Mouse (Mus musculus) forebrain, embryonic 14.5 days (tissue): ENCODE data around the gene Cux2. TPM values are rescaled to one million over a fixed set of nuclear protein-coding genes. Genes with fewer than 3 reads are reported as not detected.
A peak's percentile ranks its signal among the peaks of the same experiment; 100 is the strongest.

Experiments used
- ATAC-seq: fragments of 200-750 bp; cut with Nextera tagmentation; 2 replicates; pipeline ENCODE4 v1.8.0; 2017; ENCODE audit warnings: mild to moderate bottlenecking, moderate library complexity
- DNase-seq: peaks from one replicate; pipeline ENCODE4 v3.0.0-alpha.2; 2015; ENCODE audit warnings: low spot score
- H3K27ac ChIP-seq: fragments of 300-500 bp; sonication (generic); 2 replicates; pipeline ENCODE4 v1.5.1; 2014; ENCODE audit warnings: low read depth, mild to moderate bottlenecking, control low read depth, low read length, moderate library complexity
- H3K27me3 ChIP-seq: fragments of 300-500 bp; sonication (generic); replicated peaks from 2 replicates; pipeline ENCODE4 v1.6.1; 2014; ENCODE audit warnings: low read length, control low read depth, mixed read lengths; ENCODE audit not compliant: control insufficient read depth, insufficient read depth
- H3K36me3 ChIP-seq: fragments of 300-500 bp; sonication (generic); 2 replicates; pipeline ENCODE4 v1.6.1; 2014; ENCODE audit warnings: low read length, control low read depth; ENCODE audit not compliant: control insufficient read depth, insufficient read depth
- H3K4me1 ChIP-seq: fragments of 300-500 bp; sonication (generic); 2 replicates; pipeline ENCODE4 v1.6.1; 2014; ENCODE audit warnings: antibody characterized with exemption, low read length, control low read depth; ENCODE audit not compliant: control insufficient read depth, insufficient read depth
- H3K4me2 ChIP-seq: fragments of 300-500 bp; sonication (generic); 2 replicates; pipeline ENCODE4 v1.6.1; 2014; ENCODE audit warnings: mild to moderate bottlenecking, control low read depth, low read length
- H3K4me3 ChIP-seq: fragments of 300-500 bp; sonication (generic); 2 replicates; pipeline ENCODE4 v1.5.1; 2014; ENCODE audit warnings: low read depth, low read length, control low read depth
- H3K9ac ChIP-seq: fragments of 300-500 bp; sonication (generic); 2 replicates; pipeline ENCODE4 v1.6.1; 2014; ENCODE audit warnings: mild to moderate bottlenecking, low read length, control low read depth, moderate library complexity
- H3K9me3 ChIP-seq: fragments of 300-500 bp; sonication (generic); replicated peaks from 2 replicates; pipeline ENCODE4 v1.6.1; 2016; ENCODE audit warnings: low read length, control low read depth, mixed read lengths; ENCODE audit not compliant: control insufficient read depth
- WGBS: fragments of 180-500 bp; shearing (Covaris S2); extraction: QIAGEN DNeasy Blood & Tissue Kit; methylation state at CpG from one replicate; pipeline ENCODE4 v1.1.7; 2014; 5-methylcytosine and 5-hydroxymethylcytosine counted together
- polyA plus RNA-seq: library from polyadenylated mRNA; unstranded; fragments of >200 nt; fragmentation: Nextera tagmentation; extraction: Ambion mirVana; gene quantifications from 2 replicates; pipeline ENCODE4 v1.2.1, GENCODE M21; 2014

The Cux2 gene
- polyA plus RNA-seq: 16.7 and 30.0 TPM in 2 replicates

- peaks cover 45% of the 10 kb centered on the region for H3K4me1 ChIP-seq
- H3K4me3 ChIP-seq: peak within 1 kb of the TSS; percentile 78
- peak within 1 kb of the TSS; percentile 82 for H3K9ac ChIP-seq
- H3K36me3 ChIP-seq: no peaks in the 10 kb centered on the region
- ATAC-seq: peak; percentile 72
- peak within 1 kb of the TSS; percentile 84 for H3K4me2 ChIP-seq
- no peaks in the 10 kb centered on the region for H3K9me3 ChIP-seq
- WGBS: 1% methylated on average over 71 of the region's 90 CpGs
- H3K27ac ChIP-seq: peak within 1 kb of the TSS; percentile 92
- no peaks in the 10 kb centered on the region for H3K27me3 ChIP-seq
- DNase-seq: peak; percentile 90
Observed at GRCm38 (mm10) chr5:122050017-122050831, at the start of gene Cux2. Gene Cux2 (minus strand): TSS chr5:122050102.

GRCm38 (mm10) chr5:122094439-122094838 lies 44.5 kb upstream of the Cux2 start:
- Histone ChIP-seq H3K27me3 (no peaks in the 10 kb centered on the region), H3K27ac (no peak overlapping the region), H3K36me3 (no peaks in the 10 kb centered on the region), H3K9ac (no peak overlapping the region), H3K9me3 (no peaks in the 10 kb centered on the region), H3K4me2 (no peak overlapping the region), H3K4me1 (no peaks in the 10 kb centered on the region), H3K4me3 (no peak overlapping the region)
- no peak for DNase-seq
- no peak for ATAC-seq
- WGBS: 92% methylated on average over 10 of the region's 10 CpGs

GRCm38 (mm10) chr5:122093734-122094133 lies 43.8 kb upstream of the Cux2 start:
- no peaks in the 10 kb centered on the region for H3K36me3 ChIP-seq
- H3K4me1 ChIP-seq: no peaks in the 10 kb centered on the region
- no peak overlapping the region for H3K27ac ChIP-seq
- no peaks in the 10 kb centered on the region for H3K9me3 ChIP-seq
- ATAC-seq (no peak), DNase-seq (no peak)
- no peak overlapping the region for H3K4me2 ChIP-seq
- H3K4me3 ChIP-seq: no peak overlapping the region
- no peaks in the 10 kb centered on the region for H3K27me3 ChIP-seq
- WGBS: 92% methylated on average over 14 of the region's 14 CpGs
- H3K9ac ChIP-seq: no peak overlapping the region

- WGBS: 79% methylated on average over 11 of the region's 11 CpGs
- ATAC-seq: no peak
- no peak for DNase-seq
- H3K27ac ChIP-seq: no peak overlapping the region
- no peak overlapping the region for H3K4me3 ChIP-seq
- no peaks in the 10 kb centered on the region for H3K27me3 ChIP-seq
- H3K9me3 ChIP-seq: no peaks in the 10 kb centered on the region
- H3K4me1 ChIP-seq: no peaks in the 10 kb centered on the region
- no peak overlapping the region for H3K4me2 ChIP-seq
- no peaks in the 10 kb centered on the region for H3K36me3 ChIP-seq
- H3K9ac ChIP-seq: no peak overlapping the region
Observed at GRCm38 (mm10) chr5:122092794-122093193, 42.9 kb upstream of the Cux2 start.

- DNase-seq (peak; percentile 79), ATAC-seq (peak; percentile 59)
- Histone ChIP-seq H3K27ac (no peak overlapping the region), H3K4me3 (no peak overlapping the region), H3K9ac (no peak overlapping the region), H3K4me2 (no peak overlapping the region), H3K27me3 (no peaks in the 10 kb centered on the region), H3K9me3 (no peaks in the 10 kb centered on the region), H3K4me1 (peaks cover under 1% of the 10 kb centered on the region; the same call in 1 of the 2 replicates), H3K36me3 (no peaks in the 10 kb centered on the region)
- WGBS: 14% methylated on average over 15 of the region's 15 CpGs
Observed at GRCm38 (mm10) chr5:122091070-122091469, 41.2 kb upstream of the Cux2 start.

- H3K4me2 ChIP-seq: no peak overlapping the region
- no peak overlapping the region for H3K9ac ChIP-seq
- no peaks in the 10 kb centered on the region for H3K36me3 ChIP-seq
- H3K9me3 ChIP-seq: no peaks in the 10 kb centered on the region
- ATAC-seq: no peak
- H3K4me3 ChIP-seq: no peak overlapping the region
- no peak overlapping the region for H3K27ac ChIP-seq
- peaks cover 5% of the 10 kb centered on the region; the same call in 1 of the 2 replicates for H3K4me1 ChIP-seq
- 83% methylated on average over 8 of the region's 8 CpGs for WGBS
- no peak for DNase-seq
- H3K27me3 ChIP-seq: no peaks in the 10 kb centered on the region
Observed at GRCm38 (mm10) chr5:122089664-122090063, 39.8 kb upstream of the Cux2 start.

- Histone ChIP-seq H3K36me3 (no peaks in the 10 kb centered on the region), H3K27ac (no peak overlapping the region), H3K4me3 (no peak overlapping the region), H3K27me3 (no peaks in the 10 kb centered on the region), H3K4me1 (peaks cover 5% of the 10 kb centered on the region; the same call in 1 of the 2 replicates), H3K9me3 (no peaks in the 10 kb centered on the region), H3K9ac (no peak overlapping the region), H3K4me2 (no peak overlapping the region)
- DNase-seq: peak; percentile 91
- peak; percentile 83 for ATAC-seq
- WGBS: 2% methylated on average over 5 of the region's 5 CpGs
Observed at GRCm38 (mm10) chr5:122088917-122089316, 39.0 kb upstream of the Cux2 start.

- Histone ChIP-seq H3K27ac (0 out of 2 replicates have a peak overlapping the region, but pooled peaks have one; percentile 14), H3K27me3 (no peaks in the 10 kb centered on the region), H3K9ac (no peak overlapping the region), H3K4me3 (no peak overlapping the region), H3K9me3 (no peaks in the 10 kb centered on the region), H3K36me3 (no peaks in the 10 kb centered on the region), H3K4me1 (peaks cover 5% of the 10 kb centered on the region; the same call in 1 of the 2 replicates), H3K4me2 (no peak overlapping the region)
- WGBS: 28% methylated on average over 3 of the region's 3 CpGs
- DNase-seq (peak; percentile 82), ATAC-seq (peak; percentile 78)
Observed at GRCm38 (mm10) chr5:122086121-122086520, 36.2 kb upstream of the Cux2 start.

- Histone ChIP-seq H3K27me3 (no peaks in the 10 kb centered on the region), H3K4me3 (no peak overlapping the region), H3K4me1 (peaks cover 8% of the 10 kb centered on the region; the same call in 1 of the 2 replicates), H3K4me2 (no peak overlapping the region), H3K9ac (no peak overlapping the region), H3K36me3 (no peaks in the 10 kb centered on the region), H3K9me3 (no peaks in the 10 kb centered on the region), H3K27ac (0 out of 2 replicates have a peak overlapping the region, but pooled peaks have one; percentile 14)
- no peak for ATAC-seq
- DNase-seq: no peak
- WGBS: 82% methylated on average over 7 of the region's 7 CpGs
Observed at GRCm38 (mm10) chr5:122085291-122085690, 35.4 kb upstream of the Cux2 start.
